Mouse (Mus musculus) megakaryocyte-erythroid progenitor cell, adult 5-6 weeks (primary cell): ENCODE results near the gene Gpc1. TPM values are rescaled to one million over a fixed set of nuclear protein-coding genes. Genes with fewer than 3 reads are reported as not detected.

Experiments used
- total RNA-seq, 2 experiments: library from RNA; stranded (forward) in 1 of 2; stranded (reverse) in 1 of 2; fragments of 200-1000, 215-1000 nt in 1 of 2; fragments of >200 nt in 1 of 2; fragmentation: Nextera tagmentation in 1 of 2; gene quantifications; 2 replicates each; pipeline ENCODE4 v1.2.3; 2014 to 2017

Gpc1 gene
- total RNA-seq, 2 experiments from 2014 or later, result 0.80 to 1.2 TPM

Other genes starting within 250 kb of the Gpc1 start
- gene Olfr1412, start 245.9 kb upstream of the Gpc1 start, total RNA-seq (2014; fragmentation: Nextera tagmentation), result not detected in 2 replicates
- gene Olfr1412, start 245.9 kb upstream of the Gpc1 start, total RNA-seq (2017), result not detected in 2 replicates
- not detected in 2 replicates for gene Olfr1411, start 237.2 kb upstream of the Gpc1 start, total RNA-seq (2014; fragmentation: Nextera tagmentation)
- gene Olfr1411, start 237.2 kb upstream of the Gpc1 start, total RNA-seq (2017), result not detected in 2 replicates
- gene Olfr1410, start 225.9 kb upstream of the Gpc1 start, total RNA-seq (2014; fragmentation: Nextera tagmentation), result not detected in 2 replicates
- not detected in 2 replicates for gene Olfr1410, start 225.9 kb upstream of the Gpc1 start, total RNA-seq (2017)
- not detected in 2 replicates for gene Olfr12, start 213.9 kb upstream of the Gpc1 start, total RNA-seq (2014; fragmentation: Nextera tagmentation)
- gene Olfr12, start 213.9 kb upstream of the Gpc1 start, total RNA-seq (2017), result not detected in 2 replicates
- gene Cops9, start 189.7 kb upstream of the Gpc1 start, total RNA-seq (2014; fragmentation: Nextera tagmentation), result 193 and 214 TPM in 2 replicates
- gene Cops9, start 189.7 kb upstream of the Gpc1 start, total RNA-seq (2017), result 142 TPM in 2 replicates
- 0.72 and 5.4 TPM in 2 replicates for gene Otos, start 182.8 kb upstream of the Gpc1 start, total RNA-seq (2014; fragmentation: Nextera tagmentation)
- gene Otos, start 182.8 kb upstream of the Gpc1 start, total RNA-seq (2017), result not detected in 2 replicates
- 1.1 TPM in 1 of 2 replicates, not detected in the other for gene Ankmy1, start 71.3 kb downstream of the Gpc1 start, total RNA-seq (2014; fragmentation: Nextera tagmentation)
- gene Ankmy1, start 71.3 kb downstream of the Gpc1 start, total RNA-seq (2017), result 0.42 TPM in 1 of 2 replicates, not detected in the other
- 8.8 and 11.6 TPM in 2 replicates for gene Dusp28, start 75.3 kb downstream of the Gpc1 start, total RNA-seq (2014; fragmentation: Nextera tagmentation)
- gene Dusp28, start 75.3 kb downstream of the Gpc1 start, total RNA-seq (2017), result 2.3 and 3.6 TPM in 2 replicates
- gene Rnpepl1, start 79.1 kb downstream of the Gpc1 start, total RNA-seq (2014; fragmentation: Nextera tagmentation), result 70.8 and 72.9 TPM in 2 replicates
- 11.2 and 16.8 TPM in 2 replicates for gene Rnpepl1, start 79.1 kb downstream of the Gpc1 start, total RNA-seq (2017)
- 13.2 and 19.5 TPM in 2 replicates for gene Capn10, start 102.7 kb downstream of the Gpc1 start, total RNA-seq (2014; fragmentation: Nextera tagmentation)
- 8.5 and 11.4 TPM in 2 replicates for gene Capn10, start 102.7 kb downstream of the Gpc1 start, total RNA-seq (2017)
- gene Gpr35, start 119.2 kb downstream of the Gpc1 start, total RNA-seq (2014; fragmentation: Nextera tagmentation), result 0.30 TPM in 1 of 2 replicates, not detected in the other
- gene Gpr35, start 119.2 kb downstream of the Gpc1 start, total RNA-seq (2017), result 0.94 TPM in 1 of 2 replicates, not detected in the other
- not detected in 2 replicates for gene Aqp12, start 174.7 kb downstream of the Gpc1 start, total RNA-seq (2014; fragmentation: Nextera tagmentation)
- gene Aqp12, start 174.7 kb downstream of the Gpc1 start, total RNA-seq (2017), result not detected in 2 replicates